Mouse (Mus musculus) midbrain, embryonic 16.5 days (tissue): ENCODE measurements around the gene Hnrnpul1. TPM values are rescaled to one million over a fixed set of nuclear protein-coding genes. Genes with fewer than 3 reads are reported as not detected.

Experiments used
- ATAC-seq: fragments of 200-750 bp; cut with Nextera tagmentation; 2 replicates; pipeline ENCODE4 v1.8.0; 2017; ENCODE audit warnings: moderate TSS enrichment
- H3K27ac ChIP-seq: fragments of 300-500 bp; sonication (generic); 2 replicates; pipeline ENCODE4 v1.5.1; 2014; ENCODE audit warnings: mild to moderate bottlenecking, low read length, mixed read lengths
- H3K27me3 ChIP-seq: fragments of 300-500 bp; sonication (generic); 2 replicates; pipeline ENCODE4 v1.6.1; 2014; ENCODE audit warnings: low read depth, low read length, mixed read lengths; ENCODE audit not compliant: control insufficient read depth, insufficient read depth
- H3K36me3 ChIP-seq: fragments of 300-500 bp; sonication (generic); 2 replicates; pipeline ENCODE4 v1.6.1; 2014; ENCODE audit warnings: mild to moderate bottlenecking, low read length, moderate library complexity, mixed read lengths; ENCODE audit not compliant: control insufficient read depth, insufficient read depth
- H3K4me1 ChIP-seq: fragments of 300-500 bp; sonication (generic); 2 replicates; pipeline ENCODE4 v1.6.1; 2014; ENCODE audit warnings: mild to moderate bottlenecking, low read length, mixed read lengths; ENCODE audit not compliant: control insufficient read depth, insufficient read depth
- H3K4me2 ChIP-seq: fragments of 300-500 bp; sonication (generic); 2 replicates; pipeline ENCODE4 v1.6.1; 2014; ENCODE audit warnings: mild to moderate bottlenecking, low read length, mixed read lengths
- H3K4me3 ChIP-seq: fragments of 300-500 bp; sonication (generic); 2 replicates; pipeline ENCODE4 v1.5.1; 2014; ENCODE audit warnings: low read depth, mild to moderate bottlenecking, low read length, moderate library complexity, mixed read lengths
- H3K9ac ChIP-seq: fragments of 300-500 bp; sonication (generic); 2 replicates; pipeline ENCODE4 v1.6.1; 2014; ENCODE audit warnings: low read depth, low read length, mixed read lengths
- H3K9me3 ChIP-seq: fragments of 300-500 bp; sonication (generic); replicated peaks from 2 replicates; pipeline ENCODE4 v1.6.1; 2014; ENCODE audit warnings: mild to moderate bottlenecking, low read length, mixed read lengths; ENCODE audit not compliant: control insufficient read depth, poor library complexity, severe bottlenecking
- WGBS: fragments of 180-500 bp; shearing (Covaris S2); extraction: QIAGEN DNeasy Blood & Tissue Kit; methylation state at CpG from one replicate; pipeline ENCODE4 v1.1.7; 2014; 5-methylcytosine and 5-hydroxymethylcytosine counted together
- polyA plus RNA-seq: library from polyadenylated mRNA; unstranded; fragments of >200 nt; fragmentation: Nextera tagmentation; extraction: Ambion mirVana; gene quantifications from 2 replicates; pipeline ENCODE4 v1.2.1, GENCODE M21; 2015

Hnrnpul1 gene
- polyA plus RNA-seq, 1 experiment from 2014 or later = 38.3 TPM

DNA sequence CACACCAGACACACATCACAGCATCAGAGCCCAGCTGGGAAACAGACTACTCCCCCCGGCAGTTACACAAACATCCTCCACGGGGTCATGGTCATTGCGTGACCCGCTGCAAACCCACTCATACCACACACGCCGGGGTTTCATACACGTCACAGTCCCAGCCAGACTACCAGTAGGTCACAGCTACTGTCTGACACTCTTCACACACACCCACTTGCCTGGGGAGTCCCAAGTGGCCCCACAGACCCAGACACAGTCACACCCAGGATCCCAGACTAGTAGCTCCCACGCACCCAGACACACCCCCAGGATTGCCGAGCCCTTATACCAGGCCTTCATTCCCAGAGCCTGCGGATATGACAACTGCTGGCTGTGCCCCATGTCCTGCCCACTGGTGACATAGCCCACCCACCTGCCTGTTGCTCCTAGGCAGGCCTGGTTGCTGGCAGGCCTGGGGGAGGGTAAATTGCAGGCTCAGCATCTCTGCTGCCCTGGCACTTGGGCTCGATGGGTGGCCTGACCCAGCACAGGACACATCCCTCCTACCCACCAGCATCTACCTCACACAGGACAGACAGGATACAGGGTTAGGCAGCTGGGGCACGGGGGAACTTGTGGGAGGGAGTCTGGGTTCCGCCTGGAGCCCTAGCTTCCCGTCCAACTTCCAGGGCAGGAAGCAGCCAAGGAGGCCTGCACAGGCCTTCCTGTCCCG lies 46.8 kb downstream of the Hnrnpul1 start:
- peaks cover 14% of the 10 kb centered on the region for H3K4me1 ChIP-seq
- ATAC-seq = no peak
- no peaks in the 10 kb centered on the region for H3K27me3 ChIP-seq
- H3K9ac ChIP-seq = no peak overlapping the region
- H3K36me3 ChIP-seq = no peaks in the 10 kb centered on the region
- WGBS = 66% methylated on average over 15 of the region's 15 CpGs
- no peak overlapping the region for H3K4me3 ChIP-seq
- no peak overlapping the region for H3K27ac ChIP-seq
- H3K4me2 ChIP-seq = no peak overlapping the region
- H3K9me3 ChIP-seq = no peaks in the 10 kb centered on the region

DNA sequence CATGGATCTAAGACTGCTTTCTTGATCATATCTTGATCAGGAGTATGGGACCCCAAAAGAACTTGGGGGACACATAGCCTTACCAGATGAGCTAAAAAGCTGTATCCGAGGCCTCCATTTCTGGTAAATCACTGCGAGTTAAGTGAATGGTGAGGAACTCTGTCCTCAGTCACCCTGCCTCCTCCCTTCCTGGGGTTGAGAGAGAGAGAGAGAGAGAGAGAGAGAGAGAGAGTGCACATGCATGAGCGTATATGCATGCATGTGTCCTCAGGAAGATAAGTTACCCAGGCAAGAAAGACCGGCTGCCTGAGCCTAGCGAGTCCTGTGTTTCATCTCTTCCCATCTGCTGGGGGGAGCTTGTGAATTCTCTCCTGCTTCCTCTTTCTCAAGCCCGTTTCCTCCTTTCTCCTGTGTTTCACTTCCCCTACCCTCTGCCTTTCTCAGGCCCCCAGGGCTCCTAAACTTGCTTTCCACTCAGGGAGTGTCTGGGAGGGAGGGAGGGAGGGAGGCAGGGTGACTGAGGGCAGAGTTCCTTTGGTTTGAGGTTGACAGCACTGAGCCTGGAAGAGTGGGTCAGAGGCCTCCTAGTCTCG lies 47.9 kb downstream of the Hnrnpul1 start:
- ATAC-seq = no peak
- H3K27ac ChIP-seq = no peak overlapping the region
- WGBS = 76% methylated on average over 7 of the region's 7 CpGs

DNA sequence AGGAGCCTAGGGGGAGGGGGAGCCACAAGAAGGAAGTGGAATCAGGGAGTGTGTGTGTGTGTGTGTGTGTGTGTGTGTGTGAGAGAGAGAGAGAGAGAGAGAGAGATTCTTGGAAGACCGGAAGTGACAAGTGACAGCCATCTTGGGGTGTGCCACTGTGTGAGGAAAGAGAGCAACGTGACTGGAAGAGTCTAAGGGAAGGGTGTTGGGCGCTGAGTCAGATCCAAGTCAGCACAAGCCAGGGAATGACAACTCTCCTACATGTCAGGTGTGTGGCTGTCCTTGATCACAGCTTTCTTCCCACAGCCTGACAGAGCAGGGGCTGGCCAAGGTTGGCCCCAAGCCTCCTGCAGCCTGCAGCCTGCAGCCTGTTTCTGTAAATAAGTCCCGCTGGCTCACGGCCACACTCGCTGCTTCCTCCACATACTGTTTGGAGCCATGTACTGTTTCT lies 48.7 kb downstream of the Hnrnpul1 start:
- Histone ChIP-seq H3K4me2 (no peak overlapping the region), H3K27ac (no peak overlapping the region), H3K36me3 (no peaks in the 10 kb centered on the region), H3K4me3 (no peak overlapping the region), H3K9me3 (no peaks in the 10 kb centered on the region), H3K27me3 (no peaks in the 10 kb centered on the region), H3K9ac (no peak overlapping the region), H3K4me1 (peaks cover 14% of the 10 kb centered on the region)
- 64% methylated on average over 6 of the region's 6 CpGs for WGBS
- no peak for ATAC-seq

More for the DNA sequence above, 47.9 kb downstream of the Hnrnpul1 start:
- Histone ChIP-seq H3K4me3 (no peak overlapping the region), H3K9ac (no peak overlapping the region), H3K4me2 (no peak overlapping the region), H3K4me1 (peaks cover 14% of the 10 kb centered on the region), H3K36me3 (no peaks in the 10 kb centered on the region), H3K9me3 (no peaks in the 10 kb centered on the region), H3K27me3 (no peaks in the 10 kb centered on the region)

DNA sequence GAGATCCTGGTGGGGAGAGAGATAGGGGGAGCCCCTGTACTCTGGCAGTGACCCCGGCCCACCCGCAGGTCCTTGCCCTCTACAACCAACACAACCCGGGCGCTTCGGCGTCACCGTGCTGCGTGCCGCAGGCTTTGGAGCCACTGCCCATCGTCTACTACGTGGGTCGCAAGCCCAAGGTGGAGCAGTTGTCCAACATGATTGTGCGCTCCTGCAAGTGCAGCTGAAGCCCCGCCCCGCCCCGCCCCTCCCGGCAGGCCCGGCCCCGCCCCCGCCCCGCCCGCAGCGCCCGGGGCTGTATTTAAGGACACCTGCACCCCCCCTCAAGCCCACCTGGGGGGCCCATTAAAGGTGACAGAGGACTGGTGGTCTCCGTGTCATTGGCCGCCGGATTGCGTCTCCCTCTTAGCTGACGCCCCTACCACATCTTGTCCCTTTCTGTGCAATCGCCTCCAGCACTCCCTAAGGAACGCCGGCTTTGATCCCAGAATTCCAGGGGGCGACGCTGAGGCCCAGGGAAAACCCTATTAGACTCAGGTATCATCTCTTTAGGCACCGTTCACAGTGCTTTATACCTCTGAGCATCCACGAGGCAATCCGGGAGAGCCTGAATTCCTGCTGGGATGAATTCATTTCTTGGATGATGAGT lies 49.7 kb downstream of the Hnrnpul1 start:
- Histone ChIP-seq H3K27me3 (no peaks in the 10 kb centered on the region), H3K4me3 (peak overlapping the region; percentile 40), H3K27ac (no peak overlapping the region), H3K9ac (peak overlapping the region; percentile 51), H3K9me3 (no peaks in the 10 kb centered on the region), H3K4me2 (peak overlapping the region; percentile 78), H3K4me1 (peaks cover 4% of the 10 kb centered on the region), H3K36me3 (no peaks in the 10 kb centered on the region)
- ATAC-seq = peak; percentile 69
- 4% methylated on average over 33 of the region's 37 CpGs for WGBS

DNA sequence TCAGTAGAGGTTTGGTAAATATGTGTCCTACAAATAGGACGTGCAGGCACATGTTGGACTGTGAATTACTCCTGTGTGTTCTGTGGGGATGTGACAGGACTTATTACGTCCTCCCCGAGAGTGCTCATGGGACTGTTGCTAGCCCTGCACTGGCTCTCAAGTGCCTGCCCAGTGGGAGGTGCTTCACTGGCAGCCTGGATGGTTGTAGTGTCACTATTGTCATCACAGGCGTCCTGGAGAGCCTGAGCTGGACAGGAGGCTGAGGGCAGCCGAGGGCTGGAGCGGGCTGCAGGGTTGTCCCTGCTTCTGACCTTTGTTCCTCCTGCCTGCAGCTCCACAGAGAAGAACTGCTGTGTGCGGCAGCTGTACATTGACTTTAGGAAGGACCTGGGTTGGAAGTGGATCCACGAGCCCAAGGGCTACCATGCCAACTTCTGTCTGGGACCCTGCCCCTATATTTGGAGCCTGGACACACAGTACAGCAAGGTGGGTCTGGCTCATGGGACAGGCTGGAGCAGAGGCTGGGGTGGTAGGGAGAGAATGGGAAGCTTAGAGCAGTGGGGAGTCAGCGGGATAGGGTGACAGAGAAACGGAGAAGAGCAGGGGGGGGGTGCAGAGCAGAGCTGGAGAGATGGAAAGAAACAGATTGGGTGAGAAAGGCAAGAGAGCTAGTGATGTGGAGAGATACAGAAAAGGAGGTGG lies 50.6 kb downstream of the Hnrnpul1 start:
- Histone ChIP-seq H3K27me3 (no peaks in the 10 kb centered on the region), H3K4me2 (peak overlapping the region; percentile 78), H3K36me3 (no peaks in the 10 kb centered on the region), H3K27ac (no peak overlapping the region), H3K4me1 (peaks cover 4% of the 10 kb centered on the region), H3K9me3 (no peaks in the 10 kb centered on the region), H3K9ac (peak overlapping the region; percentile 51; the same call in 1 of the 2 replicates), H3K4me3 (peak overlapping the region; percentile 40)
- 22% methylated on average over 10 of the region's 10 CpGs for WGBS
- peak; percentile 49; the same call in 1 of the 2 replicates for ATAC-seq

DNA sequence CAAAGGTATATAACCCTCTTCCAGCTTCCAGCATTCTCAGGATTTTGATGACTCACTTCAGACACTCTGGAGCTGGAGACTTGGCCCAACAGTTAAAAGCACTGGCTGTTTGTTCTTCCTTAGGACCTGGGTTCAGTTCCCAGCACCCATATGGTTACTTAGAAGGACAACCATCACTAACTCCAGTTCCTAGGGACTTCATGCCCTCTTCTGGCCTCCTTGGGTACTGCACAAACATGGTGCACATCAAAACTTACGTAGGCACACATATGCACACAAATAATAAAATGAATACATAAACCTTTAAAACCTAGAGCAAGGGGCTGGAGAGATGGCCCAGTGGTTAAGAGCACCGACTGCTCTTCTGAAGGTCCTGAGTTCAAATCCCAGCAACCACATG lies 52.2 kb downstream of the Hnrnpul1 start:
- ATAC-seq = no peak
- Histone ChIP-seq H3K4me1 (peaks cover 4% of the 10 kb centered on the region), H3K36me3 (no peaks in the 10 kb centered on the region), H3K9ac (no peak overlapping the region), H3K27ac (no peak overlapping the region), H3K4me2 (no peak overlapping the region), H3K9me3 (no peaks in the 10 kb centered on the region), H3K4me3 (no peak overlapping the region), H3K27me3 (no peaks in the 10 kb centered on the region)
- 97% methylated on average over 2 of the region's 2 CpGs for WGBS

DNA sequence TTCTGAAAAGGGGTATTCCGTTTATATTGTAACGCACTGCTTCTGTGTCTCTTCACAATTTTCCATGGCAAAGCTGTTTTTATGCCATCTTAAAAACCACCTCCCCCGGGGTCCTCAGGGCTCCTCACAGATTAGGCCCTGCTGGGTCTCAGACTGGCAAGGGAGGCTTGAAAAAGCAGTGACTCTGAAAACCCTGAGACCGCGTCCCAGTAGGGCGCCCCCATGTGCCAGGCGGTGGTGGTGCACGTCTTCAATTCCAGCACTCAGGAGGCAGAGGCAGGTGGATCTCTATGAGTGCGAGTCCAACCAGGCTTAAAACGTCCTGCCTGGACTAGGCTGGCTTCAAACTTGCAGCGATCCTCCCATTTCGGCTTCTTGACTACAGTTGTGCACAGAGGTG lies 53.8 kb downstream of the Hnrnpul1 start:
- WGBS = 76% methylated on average over 12 of the region's 12 CpGs
- Histone ChIP-seq H3K9me3 (no peaks in the 10 kb centered on the region), H3K4me1 (peaks cover 4% of the 10 kb centered on the region), H3K27me3 (no peaks in the 10 kb centered on the region), H3K36me3 (no peaks in the 10 kb centered on the region), H3K9ac (no peak overlapping the region), H3K4me2 (no peak overlapping the region), H3K27ac (no peak overlapping the region), H3K4me3 (no peak overlapping the region)
- no peak for ATAC-seq

DNA sequence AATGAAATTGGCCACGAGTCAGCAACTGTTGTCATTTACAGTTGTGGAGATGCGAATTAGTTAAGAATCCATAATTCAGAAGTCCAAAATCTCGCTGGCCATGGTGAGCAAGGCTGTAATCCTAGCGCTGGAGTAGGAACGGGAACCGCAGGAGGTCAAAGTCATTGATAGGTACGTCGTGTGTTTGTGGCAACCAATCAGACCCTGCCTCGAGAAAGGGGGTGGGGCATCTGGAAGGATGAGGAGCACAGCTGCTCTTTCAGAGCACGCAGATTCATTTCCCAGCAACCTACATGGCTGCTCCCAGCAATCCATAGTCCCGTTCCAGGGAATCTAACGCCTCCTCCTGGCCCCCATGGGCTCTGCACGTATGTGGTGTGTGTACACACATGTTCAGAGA lies 54.7 kb downstream of the Hnrnpul1 start:
- ATAC-seq = no peak
- Histone ChIP-seq H3K27ac (no peak overlapping the region), H3K4me3 (no peak overlapping the region), H3K4me1 (peaks cover 4% of the 10 kb centered on the region), H3K36me3 (no peaks in the 10 kb centered on the region), H3K27me3 (no peaks in the 10 kb centered on the region), H3K9me3 (no peaks in the 10 kb centered on the region), H3K4me2 (no peak overlapping the region), H3K9ac (no peak overlapping the region)
- 57% methylated on average over 13 of the region's 13 CpGs for WGBS
